Mouse (Mus musculus) testis, postnatal 10 days (tissue): ENCODE results near the gene Fgf11.
A peak's percentile ranks its signal among the peaks of the same experiment; 100 is the strongest.

Experiments used
- DNase-seq: peaks from one replicate; pipeline ENCODE4 v3.0.0; 2021; ENCODE audit warnings: low spot score

The Fgf11 gene

DNA sequence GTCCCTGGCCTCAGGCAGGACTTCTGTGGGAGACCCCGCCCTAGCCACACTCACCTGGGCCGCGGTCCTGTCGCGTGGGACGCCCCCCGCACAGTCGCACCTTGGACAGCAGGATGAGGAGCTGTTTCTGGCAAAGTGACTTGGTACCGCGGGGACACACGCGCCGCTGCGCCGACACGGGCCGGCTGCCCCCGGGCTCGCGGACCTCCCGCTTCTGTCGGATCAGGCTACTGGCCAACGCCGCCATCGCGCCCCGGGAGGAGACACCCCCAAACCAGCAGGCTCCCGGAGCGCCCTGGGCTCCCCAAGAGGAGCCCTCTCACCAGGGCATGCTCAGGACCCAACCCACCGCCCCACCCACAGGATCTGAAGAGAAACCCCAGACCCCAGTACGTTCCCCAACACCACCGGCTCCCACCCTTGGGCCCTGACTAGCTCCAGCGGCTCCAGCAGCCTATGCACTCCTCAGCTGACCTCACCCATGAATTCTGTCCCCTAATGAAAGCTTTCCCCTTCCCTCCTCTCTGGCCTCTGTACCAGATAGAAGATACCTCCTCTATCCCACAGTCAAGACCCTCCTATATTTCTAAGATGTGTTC, at the start of gene Fgf11:
Gene Fgf11, minus strand, starts transcription at position 479 of the 599 bp plus-strand sequence.
- DNase-seq: peak; percentile 60

DNA sequence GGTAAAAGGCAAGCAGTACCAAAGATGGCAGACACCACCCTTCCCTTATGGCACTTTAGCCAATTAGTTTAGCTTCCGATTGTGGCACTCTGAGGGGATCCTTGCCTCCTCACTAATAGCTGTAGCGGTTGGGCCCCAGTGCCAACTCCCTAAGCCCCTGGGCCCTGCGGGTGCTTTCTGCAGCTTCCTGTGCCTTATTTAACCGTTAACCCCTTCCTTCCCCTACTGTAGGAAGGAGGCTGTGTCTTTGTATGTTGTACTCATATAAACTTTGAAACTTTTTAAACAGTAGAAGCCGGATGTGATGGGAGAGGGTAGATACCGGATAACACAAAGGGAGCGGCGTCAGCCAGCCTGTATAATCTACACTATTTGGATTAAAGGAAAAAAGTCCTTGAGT, 49.1 kb upstream of the Fgf11 start:
- DNase-seq: no peak

- DNase-seq: no peak
These were observed 48.2 kb upstream of the Fgf11 start for GRCm38 (mm10) chr11:69849884-69850283.

DNA sequence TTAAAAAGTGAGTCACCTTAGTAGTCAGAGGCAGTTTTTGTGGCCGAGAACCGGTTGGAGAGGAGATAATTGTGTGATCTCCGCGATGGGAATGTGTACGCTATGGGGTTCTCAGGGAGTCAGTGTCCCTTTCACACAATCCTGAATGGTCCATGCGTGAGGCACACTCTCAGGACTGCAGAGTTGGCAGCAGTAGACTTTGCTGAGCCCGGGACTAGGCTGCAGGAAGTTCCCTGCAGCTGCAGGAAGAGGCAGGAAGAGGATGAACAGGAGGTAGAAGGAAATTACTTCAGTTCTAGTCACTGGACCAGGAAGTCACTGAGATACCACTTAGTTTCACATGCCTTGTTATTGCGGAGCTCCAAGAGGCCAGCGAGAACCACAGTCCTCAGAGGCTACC, 47.5 kb upstream of the Fgf11 start:
- DNase-seq: no peak

DNA sequence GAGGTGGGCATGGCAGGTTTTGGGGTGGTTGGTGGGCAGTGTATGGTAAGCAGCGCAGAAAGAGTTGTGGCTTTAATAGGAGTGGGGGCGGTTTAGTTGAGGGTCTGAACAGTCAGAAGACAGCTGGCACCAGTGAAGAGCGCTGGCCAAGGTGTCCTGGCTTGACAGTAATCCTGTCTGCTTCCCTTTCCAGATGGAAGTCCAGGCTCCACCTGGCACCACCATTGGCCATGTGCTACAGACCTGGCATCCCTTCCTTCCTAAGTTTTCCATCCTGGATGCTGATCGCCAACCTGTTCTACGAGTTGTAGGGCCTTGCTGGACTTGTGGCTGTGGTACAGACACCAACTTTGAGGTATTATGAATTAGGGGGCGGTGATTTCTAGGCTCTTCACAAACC, 46.4 kb upstream of the Fgf11 start:
- no peak for DNase-seq

GRCm38 (mm10) chr11:69846738-69847688, 45.4 kb upstream of the Fgf11 start:
- no peak for DNase-seq

GRCm38 (mm10) chr11:69846198-69846680, 44.6 kb upstream of the Fgf11 start, which contains the start of gene Plscr3:
Gene Plscr3 (plus strand): TSS chr11:69846376.
- peak; percentile 97 for DNase-seq

GRCm38 (mm10) chr11:69838714-69839104, 37.1 kb upstream of the Fgf11 start:
- no peak for DNase-seq

DNA sequence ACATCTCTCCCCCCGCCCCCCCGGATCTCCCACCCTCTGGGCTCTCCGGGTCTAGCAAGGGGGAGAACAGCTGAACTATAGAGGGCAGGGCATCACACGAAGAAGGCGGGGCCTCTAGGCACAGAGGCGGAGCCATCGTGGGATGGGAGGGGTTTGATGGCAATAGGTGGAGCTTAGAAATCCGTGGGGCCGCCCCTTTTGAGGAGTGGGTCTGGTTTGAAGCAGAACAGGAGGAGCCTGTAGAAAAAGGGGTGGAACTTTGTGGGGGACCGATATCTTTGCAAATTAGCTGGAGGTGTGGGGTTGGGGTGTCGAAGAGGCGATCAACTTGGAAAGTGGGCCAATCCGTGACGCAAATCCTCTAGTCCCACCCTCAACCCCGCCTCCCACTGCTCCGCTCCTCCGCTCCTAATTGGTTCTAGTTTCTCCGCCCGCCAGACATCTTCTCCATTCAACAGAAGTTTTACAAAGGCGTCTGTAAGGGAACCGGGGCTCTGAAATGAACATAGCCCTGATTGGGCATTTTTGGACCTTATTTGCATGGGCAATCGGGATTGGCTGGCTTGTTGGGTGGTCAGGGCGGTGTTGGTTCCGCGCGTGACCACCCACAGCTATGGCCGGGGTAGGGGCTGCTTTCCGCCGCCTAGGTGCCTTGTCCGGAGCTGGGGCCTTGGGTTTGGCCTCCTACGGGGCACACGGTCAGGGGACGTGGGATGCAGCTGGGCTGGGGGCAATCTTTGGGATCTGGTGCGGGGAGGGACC, 36.5 kb upstream of the Fgf11 start, which contains the start of gene Tmem256:
Gene Tmem256, plus strand, starts transcription at position 563 of the 762 bp plus-strand sequence.
- peak; percentile 96 for DNase-seq

DNA sequence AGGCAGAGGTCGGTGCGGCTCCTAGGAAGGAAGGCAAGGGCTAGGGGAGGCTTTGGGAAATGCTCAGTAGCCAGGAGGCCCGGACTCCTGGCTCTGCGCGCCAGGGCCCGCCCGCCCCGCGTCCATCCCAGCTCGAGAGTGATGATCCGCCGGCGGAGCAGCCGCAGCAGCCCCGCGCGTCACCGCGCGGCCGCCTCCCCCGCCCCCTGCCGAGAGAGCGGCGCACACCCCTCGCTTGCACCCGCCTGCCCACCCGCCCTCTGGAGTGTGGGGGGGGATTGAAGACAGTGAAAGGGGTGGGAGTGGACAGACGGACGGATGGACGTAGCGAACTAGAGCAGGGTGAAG, 35.9 kb upstream of the Fgf11 start, which contains the start of gene Nlgn2:
Gene Nlgn2, minus strand, starts transcription at position 181 of the 348 bp plus-strand sequence.
- no peak for DNase-seq

DNA sequence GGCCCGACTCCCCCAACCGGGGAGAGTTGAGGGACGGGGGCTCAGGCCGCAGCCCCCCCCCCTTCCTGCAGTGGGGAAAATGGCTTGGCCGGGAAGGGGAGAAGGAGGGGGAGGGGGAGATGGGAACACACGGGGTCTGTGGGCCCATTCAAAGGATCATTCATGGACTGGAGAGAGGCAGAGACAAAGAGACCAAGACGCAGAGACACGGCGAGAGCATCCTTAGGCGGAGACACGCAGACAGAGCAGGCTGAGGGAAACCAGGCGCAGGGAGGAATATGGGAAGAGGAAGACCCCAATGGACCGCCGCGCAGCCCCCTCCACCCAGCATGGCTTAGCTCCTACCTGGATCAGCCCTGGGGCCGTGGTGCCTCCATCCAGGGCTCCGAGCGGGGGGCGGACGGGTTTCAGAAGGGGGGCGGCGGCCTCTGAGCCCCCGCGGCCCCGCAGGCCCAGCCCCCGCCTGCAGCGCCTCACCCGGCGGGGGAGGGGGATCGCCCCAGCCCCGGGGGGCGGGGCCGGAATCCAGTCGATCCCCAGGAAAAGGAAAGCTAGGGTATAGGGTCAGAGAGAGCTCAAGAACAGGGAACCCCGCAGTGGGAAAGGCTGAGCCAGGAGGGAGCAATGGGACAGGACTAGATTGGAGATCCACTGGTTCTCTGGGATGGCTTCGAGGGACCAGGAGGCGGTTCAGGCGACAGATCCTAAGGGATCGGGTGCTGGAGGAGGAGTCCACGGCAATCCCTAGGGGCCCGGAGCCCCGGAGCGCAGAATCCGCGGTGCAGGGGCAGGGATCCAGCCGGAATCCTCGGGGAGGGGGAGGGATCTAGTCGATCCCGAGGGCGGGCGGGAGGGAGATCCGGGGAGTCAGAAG, 35.3 kb upstream of the Fgf11 start:
- peak; percentile 70 for DNase-seq

DNA sequence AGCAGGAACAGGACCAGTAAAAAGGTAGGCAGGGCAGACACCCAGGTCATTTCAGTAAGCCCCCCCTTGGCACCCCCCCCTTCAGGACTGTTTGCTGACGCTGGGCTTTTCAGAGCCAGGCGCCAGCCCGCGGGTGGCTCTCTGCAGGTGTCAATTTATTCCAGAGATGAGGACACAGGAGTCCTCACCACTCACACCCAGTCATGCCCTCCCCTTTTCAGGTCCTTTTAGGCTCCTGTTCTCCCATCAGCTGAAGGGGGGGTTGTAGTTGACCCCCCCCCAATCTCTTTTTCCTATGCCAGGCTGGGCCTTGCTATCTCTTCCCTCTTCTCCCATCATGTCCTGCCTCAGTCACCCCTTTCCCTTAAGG, 34.3 kb upstream of the Fgf11 start:
- DNase-seq: no peak

GRCm38 (mm10) chr11:69835326-69835965, 33.8 kb upstream of the Fgf11 start:
- DNase-seq: no peak

- peak; percentile 65 for DNase-seq
These were observed 32.4 kb upstream of the Fgf11 start for GRCm38 (mm10) chr11:69834001-69834549.

- DNase-seq: no peak
These were observed 31.9 kb upstream of the Fgf11 start for GRCm38 (mm10) chr11:69833554-69833953.

DNA sequence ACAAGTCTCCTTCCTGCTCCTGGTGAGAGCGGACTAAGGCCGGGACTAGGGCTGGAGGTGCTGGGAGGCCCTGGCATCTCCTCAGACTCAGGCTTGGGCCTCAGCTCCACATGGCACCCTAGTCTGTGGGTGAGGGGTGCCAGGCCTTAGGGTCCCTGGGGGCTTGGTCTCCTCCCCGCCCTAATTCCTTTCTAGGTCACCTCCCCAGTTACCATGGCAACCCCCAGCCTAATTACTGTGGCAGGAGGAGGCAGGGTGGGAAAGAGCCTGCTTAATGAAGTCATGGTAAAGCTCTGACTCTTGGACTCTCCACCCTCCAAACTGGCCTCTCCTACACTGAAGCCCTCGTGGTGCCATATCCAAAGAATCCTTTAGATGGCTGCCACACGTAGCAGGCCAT, 27.2 kb upstream of the Fgf11 start:
- no peak for DNase-seq

- no peak for DNase-seq
These were observed 21.8 kb upstream of the Fgf11 start for GRCm38 (mm10) chr11:69823456-69823855.

DNA sequence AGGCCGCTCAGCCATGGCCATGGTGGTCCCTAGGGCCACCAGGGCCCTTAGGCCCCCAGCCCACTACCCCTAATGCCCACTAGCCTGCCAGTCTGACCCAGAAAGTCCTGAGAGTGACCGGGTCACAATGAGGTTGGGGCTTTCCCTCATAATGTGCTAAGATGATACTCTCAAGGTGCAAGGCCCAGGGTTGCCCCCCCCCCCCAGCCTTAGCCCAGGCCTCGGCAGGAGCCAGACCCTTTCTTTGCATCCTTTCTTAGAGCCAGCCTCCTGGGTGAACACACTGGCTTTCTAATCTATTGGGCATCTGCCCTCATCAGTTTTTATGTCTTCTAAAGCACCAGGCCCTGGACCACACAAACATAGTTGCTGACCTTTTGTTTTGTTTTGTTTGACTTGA, 20.4 kb upstream of the Fgf11 start, which contains the start of gene Spem1:
Gene Spem1, minus strand, starts transcription at position 101 of the 400 bp plus-strand sequence.
- DNase-seq: no peak

- DNase-seq: no peak
These were observed 17.2 kb upstream of the Fgf11 start for GRCm38 (mm10) chr11:69818871-69819270.

GRCm38 (mm10) chr11:69818365-69818764, 16.7 kb upstream of the Fgf11 start, which contains the start of gene Spem2:
Gene Spem2 (minus strand): TSS chr11:69818465.
- DNase-seq: no peak
